Mouse (Mus musculus) thymus, postnatal 14 days (tissue): ENCODE data around the gene Tmem151b.

Experiments
- DNase-seq: peaks from one replicate; pipeline ENCODE4 v3.0.0; 2021

Gene Tmem151b

GRCm38 (mm10) chr17:45582715-45583355 is 33.4 kb upstream of the Tmem151b start:
- DNase-seq, result peak; percentile 55

GRCm38 (mm10) chr17:45582188-45582587 is 32.7 kb upstream of the Tmem151b start:
- DNase-seq, result no peak

GRCm38 (mm10) chr17:45581567-45581983 is 32.1 kb upstream of the Tmem151b start:
- DNase-seq, result peak; percentile 80

- DNase-seq, result no peak
Measured at GRCm38 (mm10) chr17:45580958-45581477, 31.5 kb upstream of the Tmem151b start.

GRCm38 (mm10) chr17:45579554-45579953 is 30.1 kb upstream of the Tmem151b start:
- no peak for DNase-seq

- peak; percentile 59 for DNase-seq
Measured at GRCm38 (mm10) chr17:45578843-45579242, 29.4 kb upstream of the Tmem151b start.

GRCm38 (mm10) chr17:45578242-45578641 is 28.8 kb upstream of the Tmem151b start:
- DNase-seq, result no peak

- no peak for DNase-seq
Measured at GRCm38 (mm10) chr17:45575123-45575897, 25.8 kb upstream of the Tmem151b start.

- DNase-seq, result peak; percentile 84
Measured at GRCm38 (mm10) chr17:45574129-45574761, 24.8 kb upstream of the Tmem151b start.

GRCm38 (mm10) chr17:45573780-45574123 is 24.3 kb upstream of the Tmem151b start:
- DNase-seq, result peak; percentile 99

GRCm38 (mm10) chr17:45573087-45573779 is 23.8 kb upstream of the Tmem151b start, which contains the start of gene Hsp90ab1:
Gene Hsp90ab1 (minus strand): TSS chr17:45573271.
- peak; percentile 100 for DNase-seq

- peak; percentile 81 for DNase-seq
Measured at GRCm38 (mm10) chr17:45572103-45573086, 22.9 kb upstream of the Tmem151b start.

- DNase-seq, result no peak
Measured at GRCm38 (mm10) chr17:45569999-45570398, 20.5 kb upstream of the Tmem151b start.

- no peak for DNase-seq
Measured at GRCm38 (mm10) chr17:45568990-45569389, 19.5 kb upstream of the Tmem151b start.

GRCm38 (mm10) chr17:45567162-45567601 is 17.7 kb upstream of the Tmem151b start:
- DNase-seq, result no peak

GRCm38 (mm10) chr17:45566360-45567161 is 17.1 kb upstream of the Tmem151b start:
- DNase-seq, result no peak

- DNase-seq, result no peak
Measured at GRCm38 (mm10) chr17:45566031-45566359, 16.5 kb upstream of the Tmem151b start.

GRCm38 (mm10) chr17:45565103-45565502 is 15.6 kb upstream of the Tmem151b start:
- DNase-seq, result no peak

- DNase-seq, result no peak
Measured at GRCm38 (mm10) chr17:45564531-45565084, 15.1 kb upstream of the Tmem151b start.
